Mouse (Mus musculus) kidney, embryonic 15.5 days (tissue): ENCODE measurements around the gene Tiparp. TPM values are rescaled to one million over a fixed set of nuclear protein-coding genes. Genes with fewer than 3 reads are reported as not detected.

Experiments
- ATAC-seq: fragments of 200-750 bp; cut with Nextera tagmentation; replicated peaks from 2 replicates; pipeline ENCODE4 v1.8.0; 2017; ENCODE audit warnings: moderate TSS enrichment; ENCODE audit not compliant: low FRiP score
- H3K27ac ChIP-seq: fragments of 300-500 bp; sonication (generic); 2 replicates; pipeline ENCODE4 v1.5.1; 2015; ENCODE audit warnings: mild to moderate bottlenecking, inconsistent platforms
- H3K27me3 ChIP-seq: fragments of 300-500 bp; sonication (generic); 2 replicates; pipeline ENCODE4 v1.6.1; 2015; ENCODE audit warnings: inconsistent platforms
- H3K36me3 ChIP-seq: fragments of 300-500 bp; sonication (generic); 2 replicates; pipeline ENCODE4 v1.6.1; 2015; ENCODE audit warnings: inconsistent platforms
- H3K4me1 ChIP-seq: fragments of 300-500 bp; sonication (generic); 2 replicates; pipeline ENCODE4 v1.6.1; 2015; ENCODE audit warnings: inconsistent platforms
- H3K4me2 ChIP-seq: fragments of 300-500 bp; sonication (generic); 2 replicates; pipeline ENCODE4 v1.6.1; 2015; ENCODE audit warnings: moderate library complexity, mild to moderate bottlenecking, inconsistent platforms
- H3K4me3 ChIP-seq: fragments of 300-500 bp; sonication (generic); replicated peaks from 2 replicates; pipeline ENCODE4 v1.5.1; 2015; ENCODE audit warnings: mild to moderate bottlenecking, inconsistent platforms
- H3K9ac ChIP-seq: fragments of 300-500 bp; sonication (generic); 2 replicates; pipeline ENCODE4 v1.6.1; 2015; ENCODE audit warnings: mild to moderate bottlenecking, inconsistent platforms
- H3K9me3 ChIP-seq: fragments of 300-500 bp; sonication (generic); replicated peaks from 2 replicates; pipeline ENCODE4 v1.6.1; 2016; ENCODE audit warnings: inconsistent platforms
- WGBS: fragments of 180-500 bp; shearing (Covaris S2); methylation state at CpG from one replicate; pipeline ENCODE4 v1.1.7; 2015; ENCODE audit warnings: mixed read lengths; 5-methylcytosine and 5-hydroxymethylcytosine counted together
- polyA plus RNA-seq: library from polyadenylated mRNA; unstranded; fragments of >200 nt; fragmentation: Nextera tagmentation; extraction: Ambion mirVana; gene quantifications from 2 replicates; pipeline ENCODE4 v1.2.1, GENCODE M21; 2015

The Tiparp gene
- polyA plus RNA-seq, 1 experiment from 2014 or later, result 29.5 TPM

- 63% methylated on average over 2 of the region's 2 CpGs for WGBS
- Histone ChIP-seq H3K36me3 (no peaks in the 10 kb centered on the region), H3K27me3 (no peaks in the 10 kb centered on the region), H3K9me3 (no peaks in the 10 kb centered on the region), H3K4me2 (no peak overlapping the region), H3K9ac (no peak overlapping the region), H3K4me1 (no peaks in the 10 kb centered on the region), H3K27ac (no peak overlapping the region), H3K4me3 (no peak overlapping the region)
- ATAC-seq, result no peak
These were observed 12.5 kb upstream of the Tiparp start for GRCm38 (mm10) chr3:65515751-65516150.

GRCm38 (mm10) chr3:65516526-65516925, 11.7 kb upstream of the Tiparp start:
- WGBS, result 65% methylated on average over 1 of the region's 1 CpGs
- H3K4me2 ChIP-seq, result no peak overlapping the region
- H3K36me3 ChIP-seq, result no peaks in the 10 kb centered on the region
- no peak overlapping the region for H3K27ac ChIP-seq
- H3K4me3 ChIP-seq, result no peak overlapping the region
- no peaks in the 10 kb centered on the region for H3K9me3 ChIP-seq
- no peak overlapping the region for H3K9ac ChIP-seq
- ATAC-seq, result no peak
- H3K27me3 ChIP-seq, result no peaks in the 10 kb centered on the region
- H3K4me1 ChIP-seq, result no peaks in the 10 kb centered on the region

DNA sequence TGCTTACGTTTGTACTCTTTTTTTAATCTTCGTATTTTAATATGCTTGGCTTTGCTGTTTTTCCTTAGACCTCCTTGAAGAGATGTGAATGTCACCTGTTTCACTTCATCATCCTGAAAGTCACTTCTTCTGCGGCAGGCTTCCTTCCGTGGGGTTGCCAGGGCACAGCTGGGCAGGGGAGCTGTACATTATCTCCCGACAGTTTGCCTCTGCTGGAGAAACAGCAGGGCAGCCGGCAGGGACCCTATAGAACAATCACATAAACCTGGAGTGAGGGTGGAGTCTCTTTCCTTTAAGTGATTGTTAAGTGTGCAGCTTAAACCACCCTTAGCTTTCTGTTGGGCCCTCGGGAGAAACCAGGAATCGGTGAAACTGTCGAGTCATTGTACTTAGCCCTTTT, 11.1 kb upstream of the Tiparp start:
- H3K27ac ChIP-seq, result no peak overlapping the region
- no peak for ATAC-seq
- no peaks in the 10 kb centered on the region for H3K36me3 ChIP-seq
- H3K27me3 ChIP-seq, result no peaks in the 10 kb centered on the region
- H3K9ac ChIP-seq, result no peak overlapping the region
- H3K9me3 ChIP-seq, result no peaks in the 10 kb centered on the region
- H3K4me1 ChIP-seq, result no peaks in the 10 kb centered on the region
- no peak overlapping the region for H3K4me2 ChIP-seq
- H3K4me3 ChIP-seq, result no peak overlapping the region
- WGBS, result 35% methylated on average over 9 of the region's 9 CpGs

DNA sequence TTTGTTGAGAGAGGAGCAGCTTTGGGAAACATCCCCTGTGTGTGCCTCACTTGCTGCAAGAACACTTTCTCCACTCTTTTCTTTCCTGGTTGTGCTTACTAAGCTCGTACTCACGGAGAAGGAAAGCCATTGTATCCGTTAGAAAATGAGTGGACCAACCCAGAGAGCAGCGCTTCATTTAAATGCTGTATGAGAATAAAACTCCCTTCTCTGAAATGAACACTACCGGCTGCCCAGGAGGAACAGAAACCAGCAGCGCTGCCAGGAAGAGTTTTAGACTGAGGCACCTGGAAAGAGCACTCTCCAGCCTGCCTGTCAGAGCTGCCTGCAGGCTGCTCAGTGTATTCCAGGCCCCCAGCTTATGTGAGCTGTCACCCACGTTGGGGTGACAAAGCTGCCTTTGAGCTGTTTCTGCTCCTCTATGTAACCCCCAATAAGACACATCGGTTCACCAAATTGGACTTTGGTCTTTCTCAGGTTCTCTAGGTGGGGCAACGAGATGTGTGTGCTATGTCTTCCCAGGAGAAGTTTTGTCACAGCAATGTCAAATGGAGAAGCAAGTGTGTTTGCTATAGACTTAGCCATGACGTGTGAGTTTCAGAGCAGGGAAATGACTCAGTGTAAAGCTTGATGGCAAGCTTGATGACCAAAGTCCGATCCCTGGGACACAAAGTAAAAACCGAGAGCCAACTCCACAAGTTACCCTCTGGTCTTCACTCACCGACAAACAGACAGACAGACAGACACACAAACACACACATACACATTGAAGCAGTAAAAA, 10.3 kb upstream of the Tiparp start:
- no peak overlapping the region for H3K9ac ChIP-seq
- no peak overlapping the region for H3K4me2 ChIP-seq
- ATAC-seq, result no peak
- H3K4me1 ChIP-seq, result no peaks in the 10 kb centered on the region
- no peaks in the 10 kb centered on the region for H3K27me3 ChIP-seq
- no peak overlapping the region for H3K4me3 ChIP-seq
- WGBS, result 64% methylated on average over 13 of the region's 13 CpGs
- H3K9me3 ChIP-seq, result no peaks in the 10 kb centered on the region
- H3K27ac ChIP-seq, result no peak overlapping the region
- no peaks in the 10 kb centered on the region for H3K36me3 ChIP-seq

- 83% methylated on average over 1 of the region's 1 CpGs for WGBS
- Histone ChIP-seq H3K36me3 (no peaks in the 10 kb centered on the region), H3K27ac (no peak overlapping the region), H3K4me3 (no peak overlapping the region), H3K9ac (no peak overlapping the region), H3K9me3 (no peaks in the 10 kb centered on the region), H3K4me1 (0 out of 2 replicates have a peak, but pooled peaks cover under 1% of the 10 kb centered on the region), H3K27me3 (no peaks in the 10 kb centered on the region), H3K4me2 (no peak overlapping the region)
- no peak for ATAC-seq
These were observed 6.8 kb upstream of the Tiparp start for GRCm38 (mm10) chr3:65521391-65521790.

DNA sequence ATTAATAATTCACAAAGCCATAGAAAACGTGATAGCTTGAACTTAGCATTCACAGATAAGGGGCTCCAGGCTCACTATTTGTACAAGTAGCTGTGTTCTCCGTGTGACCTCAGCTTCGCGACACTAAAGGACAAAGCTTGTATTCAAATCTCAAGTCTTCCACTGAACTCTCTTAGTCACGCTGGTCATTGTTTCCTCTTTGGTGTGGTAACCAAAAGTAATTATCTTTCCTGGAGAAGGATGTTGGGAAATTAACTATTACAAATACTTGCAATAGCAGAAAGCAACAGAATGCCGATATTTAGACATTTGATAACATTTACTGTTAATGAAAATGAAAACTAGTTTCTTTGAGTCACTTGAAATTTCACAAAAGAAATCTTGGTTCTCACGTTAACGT, 4.8 kb upstream of the Tiparp start:
- no peak overlapping the region for H3K4me2 ChIP-seq
- no peaks in the 10 kb centered on the region for H3K36me3 ChIP-seq
- 82% methylated on average over 8 of the region's 8 CpGs for WGBS
- 0 out of 2 replicates have a peak, but pooled peaks cover 4% of the 10 kb centered on the region for H3K4me1 ChIP-seq
- no peaks in the 10 kb centered on the region for H3K9me3 ChIP-seq
- no peak overlapping the region for H3K27ac ChIP-seq
- no peak for ATAC-seq
- no peak overlapping the region for H3K4me3 ChIP-seq
- no peaks in the 10 kb centered on the region for H3K27me3 ChIP-seq
- no peak overlapping the region for H3K9ac ChIP-seq

- peaks cover 7% of the 10 kb centered on the region; the same call in 1 of the 2 replicates for H3K4me1 ChIP-seq
- H3K27ac ChIP-seq, result no peak overlapping the region
- H3K9me3 ChIP-seq, result no peaks in the 10 kb centered on the region
- no peak overlapping the region for H3K4me3 ChIP-seq
- WGBS, result 84% methylated on average over 3 of the region's 3 CpGs
- no peaks in the 10 kb centered on the region for H3K27me3 ChIP-seq
- H3K36me3 ChIP-seq, result no peaks in the 10 kb centered on the region
- no peak for ATAC-seq
- H3K9ac ChIP-seq, result no peak overlapping the region
- H3K4me2 ChIP-seq, result no peak overlapping the region
These were observed 2.5 kb upstream of the Tiparp start for GRCm38 (mm10) chr3:65525731-65526130.

DNA sequence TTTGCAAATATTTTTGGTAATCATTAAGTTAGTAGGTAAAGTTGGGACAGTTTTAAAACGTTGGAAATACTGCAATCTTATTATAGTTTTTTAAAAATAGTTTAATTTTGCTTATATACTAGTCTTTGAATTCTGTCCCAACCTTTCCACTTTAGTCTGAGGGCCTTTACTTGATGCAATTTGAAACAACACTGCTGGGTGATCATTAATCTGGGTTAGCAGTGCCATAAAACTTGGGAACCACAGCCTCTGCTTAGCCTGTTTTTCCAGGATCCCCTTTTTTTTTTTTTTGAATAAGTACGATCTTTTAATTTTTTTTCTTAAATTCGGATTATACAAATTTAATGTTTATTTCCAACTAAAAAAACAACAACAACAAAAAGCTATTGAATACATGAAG, 1.0 kb upstream of the Tiparp start:
- no peak for ATAC-seq
- H3K9me3 ChIP-seq, result no peaks in the 10 kb centered on the region
- H3K27me3 ChIP-seq, result no peaks in the 10 kb centered on the region
- peaks cover 7% of the 10 kb centered on the region for H3K36me3 ChIP-seq
- peak overlapping the region; percentile 88 for H3K9ac ChIP-seq
- WGBS, result 7% methylated on average over 3 of the region's 3 CpGs
- H3K4me1 ChIP-seq, result peaks cover 7% of the 10 kb centered on the region; the same call in 1 of the 2 replicates
- peak overlapping the region; percentile 99 for H3K27ac ChIP-seq
- H3K4me2 ChIP-seq, result peak overlapping the region; percentile 68
- peak overlapping the region; percentile 93 for H3K4me3 ChIP-seq

GRCm38 (mm10) chr3:65528614-65529470, 632 bp downstream of the Tiparp start:
- Histone ChIP-seq H3K9ac (peak overlapping the region; percentile 93), H3K36me3 (peaks cover 11% of the 10 kb centered on the region), H3K4me3 (peak overlapping the region; percentile 93), H3K27me3 (no peaks in the 10 kb centered on the region), H3K4me1 (peaks cover 7% of the 10 kb centered on the region; the same call in 1 of the 2 replicates), H3K9me3 (no peaks in the 10 kb centered on the region), H3K4me2 (peak overlapping the region; percentile 84), H3K27ac (peak overlapping the region; percentile 99)
- peak; percentile 52 for ATAC-seq
- under 1% methylated on average over 91 of the region's 97 CpGs for WGBS

- Histone ChIP-seq H3K27me3 (no peaks in the 10 kb centered on the region), H3K4me1 (peaks cover 7% of the 10 kb centered on the region; the same call in 1 of the 2 replicates), H3K27ac (peak overlapping the region; percentile 99), H3K9me3 (no peaks in the 10 kb centered on the region), H3K36me3 (peaks cover 11% of the 10 kb centered on the region), H3K9ac (peak overlapping the region; percentile 93), H3K4me3 (peak overlapping the region; percentile 93), H3K4me2 (peak overlapping the region; percentile 84)
- 3% methylated on average over 19 of the region's 19 CpGs for WGBS
- no peak for ATAC-seq
These were observed 1.4 kb downstream of the Tiparp start for GRCm38 (mm10) chr3:65529471-65530215.

- H3K9ac ChIP-seq, result no peak overlapping the region
- no peak overlapping the region for H3K4me3 ChIP-seq
- H3K4me2 ChIP-seq, result no peak overlapping the region
- 93% methylated on average over 2 of the region's 2 CpGs for WGBS
- peaks cover 3% of the 10 kb centered on the region; the same call in 1 of the 2 replicates for H3K4me1 ChIP-seq
- no peak overlapping the region for H3K27ac ChIP-seq
- ATAC-seq, result no peak
- H3K9me3 ChIP-seq, result no peaks in the 10 kb centered on the region
- H3K27me3 ChIP-seq, result no peaks in the 10 kb centered on the region
- peaks cover 11% of the 10 kb centered on the region for H3K36me3 ChIP-seq
These were observed 4.8 kb downstream of the Tiparp start for GRCm38 (mm10) chr3:65533014-65533413.
